Mouse (Mus musculus): ENCODE data around the gene Gdpd5. TPM values are rescaled to one million over a fixed set of nuclear protein-coding genes. Genes with fewer than 3 reads are reported as not detected.

Gene Gdpd5
- polyA plus RNA-seq, 1 experiment: 33.8 TPM

GRCm38 (mm10) chr7:99476558-99477114, 95.4 kb downstream of the Gdpd5 start:
- Histone ChIP-seq H3K4me3 (ENCODE audit: insufficient read depth, low read length) (no peak overlapping the region), H3K27ac (ENCODE audit: insufficient read depth, low read length) (no peak overlapping the region), H3K4me1 (ENCODE audit: control insufficient read depth, insufficient read depth, low read length) (no peaks in the 10 kb centered on the region; the same call in 1 of the 2 replicates)
- TF ChIP-seq POLR2A (IDR thresholded peaks at IDR 0.05; ENCODE audit: extremely low read depth, insufficient read depth, low read length) (no peak), CTCF (IDR thresholded peaks at IDR 0.05; ENCODE audit: extremely low read depth, insufficient read depth, low read length) (no peak)

- Histone ChIP-seq H3K27ac (ENCODE audit: insufficient read depth, low read length) (no peak overlapping the region), H3K4me1 (ENCODE audit: control insufficient read depth, insufficient read depth, low read length) (peaks cover 2% of the 10 kb centered on the region), H3K4me3 (ENCODE audit: insufficient read depth, low read length) (no peak overlapping the region)
- TF ChIP-seq CTCF (IDR thresholded peaks at IDR 0.05; ENCODE audit: extremely low read depth, insufficient read depth, low read length): no peak
- TF ChIP-seq POLR2A (IDR thresholded peaks at IDR 0.05; ENCODE audit: extremely low read depth, insufficient read depth, low read length): no peak
Observed at GRCm38 (mm10) chr7:99477235-99477634, 96.0 kb downstream of the Gdpd5 start.

- H3K4me1 ChIP-seq (ENCODE audit: control insufficient read depth, insufficient read depth, low read length): peaks cover 4% of the 10 kb centered on the region
- H3K27ac ChIP-seq (ENCODE audit: insufficient read depth, low read length): no peak overlapping the region
- TF ChIP-seq POLR2A (IDR thresholded peaks at IDR 0.05; ENCODE audit: extremely low read depth, insufficient read depth, low read length) (no peak), CTCF (IDR thresholded peaks at IDR 0.05; ENCODE audit: extremely low read depth, insufficient read depth, low read length) (no peak)
- H3K4me3 ChIP-seq (ENCODE audit: insufficient read depth, low read length): peak overlapping the region; percentile 81
Observed at GRCm38 (mm10) chr7:99482637-99483036, 101.4 kb downstream of the Gdpd5 start.

GRCm38 (mm10) chr7:99483271-99483923, 102.2 kb downstream of the Gdpd5 start, which contains the start of gene Rps3:
Rps3 (minus strand) TSS chr7:99483738.
- Histone ChIP-seq H3K4me1 (ENCODE audit: control insufficient read depth, insufficient read depth, low read length) (peaks cover 4% of the 10 kb centered on the region), H3K27ac (ENCODE audit: insufficient read depth, low read length) (0 out of 2 replicates have a peak within 1 kb of the TSS, but pooled peaks have one; percentile 15), H3K4me3 (ENCODE audit: insufficient read depth, low read length) (peak within 1 kb of the TSS; percentile 81)
- no peak for TF ChIP-seq CTCF (IDR thresholded peaks at IDR 0.05; ENCODE audit: extremely low read depth, insufficient read depth, low read length)
- TF ChIP-seq POLR2A (IDR thresholded peaks at IDR 0.05; ENCODE audit: extremely low read depth, insufficient read depth, low read length): peak; percentile 90

GRCm38 (mm10) chr7:99483924-99484319, 102.7 kb downstream of the Gdpd5 start:
- peaks cover 4% of the 10 kb centered on the region for H3K4me1 ChIP-seq (ENCODE audit: control insufficient read depth, insufficient read depth, low read length)
- no peak overlapping the region for H3K4me3 ChIP-seq (ENCODE audit: insufficient read depth, low read length)
- TF ChIP-seq CTCF (IDR thresholded peaks at IDR 0.05; ENCODE audit: extremely low read depth, insufficient read depth, low read length) (no peak), POLR2A (IDR thresholded peaks at IDR 0.05; ENCODE audit: extremely low read depth, insufficient read depth, low read length) (no peak)
- no peak overlapping the region for H3K27ac ChIP-seq (ENCODE audit: insufficient read depth, low read length)

- TF ChIP-seq CTCF (IDR thresholded peaks at IDR 0.05; ENCODE audit: extremely low read depth, insufficient read depth, low read length): no peak
- TF ChIP-seq POLR2A (IDR thresholded peaks at IDR 0.05; ENCODE audit: extremely low read depth, insufficient read depth, low read length): no peak
- H3K4me1 ChIP-seq (ENCODE audit: control insufficient read depth, insufficient read depth, low read length): peaks cover 4% of the 10 kb centered on the region
- H3K27ac ChIP-seq (ENCODE audit: insufficient read depth, low read length): no peak overlapping the region
- H3K4me3 ChIP-seq (ENCODE audit: insufficient read depth, low read length): no peak overlapping the region
Observed at GRCm38 (mm10) chr7:99484679-99485078, 103.5 kb downstream of the Gdpd5 start.

GRCm38 (mm10) chr7:99489708-99490107, 108.5 kb downstream of the Gdpd5 start:
- TF ChIP-seq CTCF (IDR thresholded peaks at IDR 0.05; ENCODE audit: extremely low read depth, insufficient read depth, low read length): no peak
- TF ChIP-seq POLR2A (IDR thresholded peaks at IDR 0.05; ENCODE audit: extremely low read depth, insufficient read depth, low read length): no peak
- H3K4me3 ChIP-seq (ENCODE audit: insufficient read depth, low read length): no peak overlapping the region

GRCm38 (mm10) chr7:99499128-99499527, 117.9 kb downstream of the Gdpd5 start:
- no peak for TF ChIP-seq CTCF (IDR thresholded peaks at IDR 0.05; ENCODE audit: extremely low read depth, insufficient read depth, low read length)
- TF ChIP-seq POLR2A (IDR thresholded peaks at IDR 0.05; ENCODE audit: extremely low read depth, insufficient read depth, low read length): no peak
- H3K4me3 ChIP-seq (ENCODE audit: insufficient read depth, low read length): no peak overlapping the region
- no peak overlapping the region for H3K27ac ChIP-seq (ENCODE audit: insufficient read depth, low read length)
- no peaks in the 10 kb centered on the region for H3K4me1 ChIP-seq (ENCODE audit: control insufficient read depth, insufficient read depth, low read length)

More at GRCm38 (mm10) chr7:99489708-99490107, 108.5 kb downstream of the Gdpd5 start:
- Histone ChIP-seq H3K27ac (ENCODE audit: insufficient read depth, low read length) (no peak overlapping the region), H3K4me1 (ENCODE audit: control insufficient read depth, insufficient read depth, low read length) (no peaks in the 10 kb centered on the region)

- Histone ChIP-seq H3K4me3 (ENCODE audit: insufficient read depth, low read length) (no peak overlapping the region), H3K4me1 (ENCODE audit: control insufficient read depth, insufficient read depth, low read length) (no peaks in the 10 kb centered on the region), H3K27ac (ENCODE audit: insufficient read depth, low read length) (no peak overlapping the region)
- TF ChIP-seq POLR2A (IDR thresholded peaks at IDR 0.05; ENCODE audit: extremely low read depth, insufficient read depth, low read length) (no peak), CTCF (IDR thresholded peaks at IDR 0.05; ENCODE audit: extremely low read depth, insufficient read depth, low read length) (peak; percentile 96)
Observed at GRCm38 (mm10) chr7:99500201-99500600, 119.0 kb downstream of the Gdpd5 start.

- Histone ChIP-seq H3K4me1 (ENCODE audit: control insufficient read depth, insufficient read depth, low read length) (no peaks in the 10 kb centered on the region), H3K27ac (ENCODE audit: insufficient read depth, low read length) (no peak overlapping the region), H3K4me3 (ENCODE audit: insufficient read depth, low read length) (no peak overlapping the region)
- TF ChIP-seq CTCF (IDR thresholded peaks at IDR 0.05; ENCODE audit: extremely low read depth, insufficient read depth, low read length): no peak
- no peak for TF ChIP-seq POLR2A (IDR thresholded peaks at IDR 0.05; ENCODE audit: extremely low read depth, insufficient read depth, low read length)
Observed at GRCm38 (mm10) chr7:99500655-99501054, 119.4 kb downstream of the Gdpd5 start.

Data from cortical plate, adult 2 months (tissue).